Mouse (Mus musculus) ES-E14 (cell line): ENCODE data around the gene Tatdn2. TPM values are rescaled to one million over a fixed set of nuclear protein-coding genes. Genes with fewer than 3 reads are reported as not detected.
"Not testable (repeated sequence)": the region's sequence is repeated elsewhere in the genome, so short reads cannot be mapped to it uniquely, and the experiment has no call there.

ENCODE experiments used
- DNase-seq: peaks from one replicate; pipeline ENCODE4 v3.0.0-alpha.2; 2013; ENCODE audit warnings: low read depth, low spot score
- H3K27ac ChIP-seq: 2 replicates; pipeline ENCODE4 v1.5.1; 2012; ENCODE audit warnings: low read depth, mild to moderate bottlenecking, low read length, moderate library complexity, mixed read lengths; ENCODE audit not compliant: poor library complexity, insufficient read depth, severe bottlenecking
- H3K36me3 ChIP-seq: 2 replicates; pipeline ENCODE4 v1.6.1; 2012; ENCODE audit warnings: mild to moderate bottlenecking, low read length, moderate library complexity, mixed read lengths; ENCODE audit not compliant: control insufficient read depth, poor library complexity, insufficient read depth, severe bottlenecking
- H3K4me1 ChIP-seq, 2 experiments: fragments of 150-350 bp in 1 of 2; sonication (generic) in 1 of 2; 2 replicates each; pipeline ENCODE4 v1.6.1; 2012; ENCODE audit warnings: low read length in 2 of 2, mild to moderate bottlenecking in 1 of 2, mixed read lengths in 1 of 2; ENCODE audit not compliant: control insufficient read depth in 2 of 2, insufficient read depth in 2 of 2, poor library complexity in 1 of 2
- H3K4me3 ChIP-seq, 2 experiments: fragments of 150-350 bp in 1 of 2; sonication (generic) in 1 of 2; 2 replicates each; pipeline ENCODE4 v1.5.1; 2012; ENCODE audit warnings: low read length in 2 of 2, low read depth in 1 of 2, mild to moderate bottlenecking in 1 of 2, mixed read lengths in 1 of 2; ENCODE audit not compliant: insufficient read depth in 1 of 2, poor library complexity in 1 of 2, severe bottlenecking in 1 of 2
- H3K9ac ChIP-seq: 2 replicates; pipeline ENCODE4 v1.6.1; 2012; ENCODE audit warnings: low read depth, mild to moderate bottlenecking, low read length, mixed read lengths; ENCODE audit not compliant: poor library complexity, insufficient read depth, severe bottlenecking
- H3K9me3 ChIP-seq: fragments of 150-350 bp; sonication (generic); 2 replicates; pipeline ENCODE4 v1.6.1; 2012; ENCODE audit warnings: low read depth, mild to moderate bottlenecking, low read length; ENCODE audit not compliant: control insufficient read depth, insufficient read depth
- CHD2 ChIP-seq: IDR thresholded peaks from 2 replicates; pipeline ENCODE4 v1.6.1; 2014; ENCODE audit warnings: mild to moderate bottlenecking, low read depth, low read length, inconsistent platforms
- HCFC1 ChIP-seq: IDR thresholded peaks from 2 replicates; pipeline ENCODE4 v1.6.1; 2012; ENCODE audit warnings: low read length, inconsistent platforms, borderline replicate concordance; ENCODE audit not compliant: insufficient read depth
- MAFK ChIP-seq: IDR thresholded peaks from 2 replicates; pipeline ENCODE4 v1.6.1; 2014; ENCODE audit warnings: mild to moderate bottlenecking, low read depth, low read length, inconsistent platforms; ENCODE audit not compliant: insufficient read depth
- ZC3H11A ChIP-seq: IDR thresholded peaks from 2 replicates; pipeline ENCODE4 v1.6.1; 2012; ENCODE audit warnings: low read depth, mild to moderate bottlenecking, inconsistent platforms, low read length, borderline replicate concordance
- ZNF384 ChIP-seq: IDR thresholded peaks from 2 replicates; pipeline ENCODE4 v1.6.1; 2012; ENCODE audit warnings: low read depth, low read length, inconsistent platforms
- in situ Hi-C, 2 experiments: fragments of 600-800 bp; cut with MboI; formaldehyde crosslinking; loops; one replicate each; pipeline ENCODE4 v1.15.1; 2025; ENCODE audit warnings: low sequenced_read_pairs in 2 of 2, inconsistent platforms in 1 of 2; ENCODE audit not compliant: unreplicated experiment in 2 of 2
- total RNA-seq: library from RNA; depleted of rRNA; stranded (reverse); fragments of 300-350 nt; gene quantifications from 2 replicates; pipeline ENCODE4 v1.2.3, GENCODE M21; 2012

The Tatdn2 gene
- total RNA-seq, 1 experiment = 70.6 TPM

- no peak for TF ChIP-seq HCFC1
- TF ChIP-seq CHD2 = no peak
- no peak for TF ChIP-seq MAFK
- TF ChIP-seq ZNF384 = no peak
- TF ChIP-seq ZC3H11A = no peak
- H3K9ac ChIP-seq = no peak overlapping the region; the same call in 1 of the 2 replicates
- DNase-seq = no peak
- peaks cover 13% of the 10 kb centered on the region for H3K36me3 ChIP-seq
- no peaks in the 10 kb centered on the region for H3K9me3 ChIP-seq
- H3K27ac ChIP-seq = no peak overlapping the region
- in situ Hi-C loops = no loop called here
- peaks cover 8% of the 10 kb centered on the region in 2 experiments; a peak in 3 of 4 replicates for H3K4me1 ChIP-seq
- no peak overlapping the region for H3K4me3 ChIP-seq
Measured at GRCm38 (mm10) chr6:113695203-113695602, 1.6 kb upstream of the Tatdn2 start.

GRCm38 (mm10) chr6:113695766-113696355, 989 bp upstream of the Tatdn2 start:
- peak overlapping the region; percentile 41 to 48; a peak in 3 of 4 replicates for H3K4me3 ChIP-seq
- TF ChIP-seq CHD2 = no peak
- peak; percentile 79 for TF ChIP-seq ZNF384
- in situ Hi-C loops = no loop called here
- peak overlapping the region; percentile 82; the same call in 1 of the 2 replicates for H3K27ac ChIP-seq
- H3K4me1 ChIP-seq = peaks cover 7 to 8% of the 10 kb centered on the region in 2 experiments; a peak in 3 of 4 replicates
- DNase-seq = no peak
- H3K9ac ChIP-seq = peak overlapping the region; percentile 63; the same call in 1 of the 2 replicates
- no peaks in the 10 kb centered on the region for H3K9me3 ChIP-seq
- H3K36me3 ChIP-seq = peaks cover 15% of the 10 kb centered on the region

- TF ChIP-seq ZNF384 (no peak), ZC3H11A (no peak), CHD2 (no peak), MAFK (no peak), HCFC1 (no peak; the same call in 1 of the 2 replicates)
- peak overlapping the region; percentile 38 for H3K27ac ChIP-seq
- no peaks in the 10 kb centered on the region for H3K9me3 ChIP-seq
- in situ Hi-C loops = no loop called here
- H3K4me3 ChIP-seq = peak overlapping the region; percentile 97 to 98
- H3K36me3 ChIP-seq = peaks cover 21% of the 10 kb centered on the region
- no peak for DNase-seq
- peaks cover 4 to 5% of the 10 kb centered on the region in 2 experiments; a peak in 2 of 4 replicates for H3K4me1 ChIP-seq
- H3K9ac ChIP-seq = peak overlapping the region; percentile 93
Measured at GRCm38 (mm10) chr6:113697222-113698205, 664 bp downstream of the Tatdn2 start.

- in situ Hi-C loops = no loop called here
Measured at GRCm38 (mm10) chr6:113712718-113713117, 15.9 kb downstream of the Tatdn2 start.

GRCm38 (mm10) chr6:113713389-113713788, 16.5 kb downstream of the Tatdn2 start:
- H3K4me1 ChIP-seq, DNase-seq, H3K9ac ChIP-seq, H3K9me3 ChIP-seq, in situ Hi-C loops, H3K27ac ChIP-seq, H3K4me3 ChIP-seq: not testable (repeated sequence)
- H3K36me3 ChIP-seq = peaks cover 78% of the 10 kb centered on the region

More at GRCm38 (mm10) chr6:113712718-113713117, 15.9 kb downstream of the Tatdn2 start:
- Histone ChIP-seq H3K36me3 (peaks cover 82% of the 10 kb centered on the region), H3K27ac (no peak overlapping the region), H3K9ac (no peak overlapping the region), H3K9me3 (no peaks in the 10 kb centered on the region), H3K4me1 (0 out of 4 replicates have a peak, but pooled peaks cover 0 to 2% of the 10 kb centered on the region in 2 experiments), H3K4me3 (no peak overlapping the region)
- no peak for DNase-seq
- TF ChIP-seq CHD2 (no peak), MAFK (no peak), ZC3H11A (no peak), ZNF384 (no peak), HCFC1 (no peak)
